Mouse (Mus musculus): ENCODE data around the gene Hivep3. TPM values are rescaled to one million over a fixed set of nuclear protein-coding genes. Genes with fewer than 3 reads are reported as not detected.

Hivep3 gene
- polyA plus RNA-seq, 3 experiments from 2014 or later, result 9.1 to 39.1 (median 33.5) TPM

- ATAC-seq, result no peak
These were observed 83.2 kb downstream of the Hivep3 start for GRCm38 (mm10) chr4:119816620-119817356.

GRCm38 (mm10) chr4:119825956-119826355 lies 92.4 kb downstream of the Hivep3 start:
- no peak for ATAC-seq

GRCm38 (mm10) chr4:119828386-119828785 lies 94.8 kb downstream of the Hivep3 start:
- no peak for ATAC-seq

GRCm38 (mm10) chr4:119828996-119829395 lies 95.4 kb downstream of the Hivep3 start:
- no peak for ATAC-seq

- ATAC-seq, result no peak
These were observed 99.7 kb downstream of the Hivep3 start for GRCm38 (mm10) chr4:119833333-119833732.

- no peak for ATAC-seq
These were observed 100.3 kb downstream of the Hivep3 start for GRCm38 (mm10) chr4:119833884-119834283.

GRCm38 (mm10) chr4:119836181-119836580 lies 102.6 kb downstream of the Hivep3 start:
- ATAC-seq, result no peak

GRCm38 (mm10) chr4:119837505-119838065 lies 104.0 kb downstream of the Hivep3 start:
- no peak for ATAC-seq

- ATAC-seq, result no peak
These were observed 104.7 kb downstream of the Hivep3 start for GRCm38 (mm10) chr4:119838308-119838707.

- ATAC-seq, result no peak
These were observed 109.7 kb downstream of the Hivep3 start for GRCm38 (mm10) chr4:119843294-119843693.

GRCm38 (mm10) chr4:119844267-119844666 lies 110.7 kb downstream of the Hivep3 start:
- no peak for ATAC-seq

GRCm38 (mm10) chr4:119845596-119846161 lies 112.1 kb downstream of the Hivep3 start:
- ATAC-seq, result no peak

- no peak for ATAC-seq
These were observed 118.9 kb downstream of the Hivep3 start for GRCm38 (mm10) chr4:119852483-119852882.

- no peak for ATAC-seq
These were observed 120.9 kb downstream of the Hivep3 start for GRCm38 (mm10) chr4:119854307-119855144.

- ATAC-seq, result no peak
These were observed 125.9 kb downstream of the Hivep3 start for GRCm38 (mm10) chr4:119859454-119859853.

- no peak for ATAC-seq
These were observed 127.4 kb downstream of the Hivep3 start for GRCm38 (mm10) chr4:119861001-119861400.

- no peak for ATAC-seq
These were observed 132.4 kb downstream of the Hivep3 start for GRCm38 (mm10) chr4:119865827-119866455.

GRCm38 (mm10) chr4:119867132-119867531 lies 133.5 kb downstream of the Hivep3 start:
- no peak for ATAC-seq

GRCm38 (mm10) chr4:119870411-119870810 lies 136.8 kb downstream of the Hivep3 start:
- ATAC-seq, result no peak

GRCm38 (mm10) chr4:119871441-119871840 lies 137.9 kb downstream of the Hivep3 start:
- ATAC-seq, result no peak

- no peak for ATAC-seq
These were observed 138.4 kb downstream of the Hivep3 start for GRCm38 (mm10) chr4:119871861-119872582.

- no peak for ATAC-seq
These were observed 140.4 kb downstream of the Hivep3 start for GRCm38 (mm10) chr4:119873935-119874334.

Data from inflammation-experienced regulatory T-cells, adult 6 months (primary cell).